Mouse (Mus musculus) C2C12 (cell line): ENCODE data around the gene Dhrs9.

Source experiments
- CTCF ChIP-seq: IDR thresholded peaks from one replicate; pipeline ENCODE4 v1.5.1; 2011; ENCODE audit not compliant: control insufficient read depth, insufficient read depth, insufficient read length
- MAX ChIP-seq: IDR thresholded peaks from one replicate; pipeline ENCODE4 v1.6.1; 2011; ENCODE audit warnings: mild to moderate bottlenecking, control low read depth
- MYOD1 ChIP-seq: IDR thresholded peaks from one replicate; pipeline ENCODE4 v1.6.1; 2011; ENCODE audit warnings: low read depth; ENCODE audit not compliant: control insufficient read depth, insufficient read length

GRCm38 (mm10) chr2:69395597-69396248, 15.5 kb downstream of the Dhrs9 start:
- no peak for TF ChIP-seq CTCF
- TF ChIP-seq MAX = no peak
- no peak for TF ChIP-seq MYOD1
